Mouse (Mus musculus): ENCODE data around the gene Stim2.

GRCm38 (mm10) chr5:54024610-54025009, 26.3 kb downstream of the Stim2 start:
- TF ChIP-seq CTCF (IDR thresholded peaks at IDR 0.05) = no peak
- TF ChIP-seq EP300 (IDR thresholded peaks at IDR 0.05) = no peak

All from lung, postnatal 0 days (tissue).